Mouse (Mus musculus): ENCODE measurements at regions not wholly inside any gene's neighbourhood (a gene's known extent, or its start where the extent isn't known, plus 50 kb on each side); places are given as distances from the start of the nearest gene placed in this dataset.
A peak's percentile ranks its signal among the peaks of the same experiment; 100 is the strongest.
"Not testable (repeated sequence)": the region's sequence is repeated elsewhere in the genome, so short reads cannot be mapped to it uniquely, and the experiment has no call there.

DNA sequence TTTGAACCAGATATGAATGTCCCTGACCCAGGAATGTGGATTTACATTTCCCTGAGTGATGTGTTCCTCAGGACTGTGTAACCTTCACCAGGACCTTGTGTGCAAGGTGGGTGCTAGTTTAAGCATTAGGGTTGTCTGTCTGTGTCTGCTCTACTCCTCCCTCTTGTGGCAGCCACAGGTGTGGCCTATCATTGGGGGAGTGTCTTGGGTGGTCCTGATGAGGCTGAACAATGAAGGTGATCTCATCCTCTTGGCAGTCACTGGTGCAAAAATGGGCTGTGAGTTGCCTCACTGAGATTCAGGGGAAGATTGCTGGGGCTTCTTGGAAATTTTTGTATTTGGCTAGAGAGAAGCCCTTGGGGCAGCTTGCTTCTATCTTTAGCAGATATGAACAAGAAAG lies 179.4 kb upstream of the Ube2e1 start:
- DNase-seq (ENCODE audit: low spot score in 2 of 2), result peak in 1 of 2 experiments; percentile 24

DNA sequence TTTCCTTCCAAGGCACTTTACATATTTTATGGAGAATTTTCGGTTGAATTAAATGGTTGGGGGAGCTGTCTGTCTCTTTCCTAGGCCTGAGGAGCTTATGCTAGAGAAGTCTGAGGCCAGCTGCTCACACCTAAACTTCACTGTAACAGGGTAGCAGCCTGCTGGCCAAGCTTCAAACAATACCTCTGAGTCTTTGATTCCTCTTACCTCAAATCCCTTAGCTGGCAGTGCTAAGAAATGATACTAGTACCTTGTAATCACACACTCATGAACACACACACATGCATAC lies 176.6 kb upstream of the Ube2e1 start:
- no peak for DNase-seq (ENCODE audit: low spot score in 2 of 2)

GRCm38 (mm10) chr14:18507582-18508358 lies 176.1 kb upstream of the Ube2e1 start:
- DNase-seq (ENCODE audit: low spot score in 2 of 2), result no peak

GRCm38 (mm10) chr14:18506168-18506567 lies 174.5 kb upstream of the Ube2e1 start:
- DNase-seq (ENCODE audit: low spot score in 2 of 2), result no peak

- peak in 1 of 2 experiments; percentile 21 for DNase-seq (ENCODE audit: low spot score in 2 of 2)
These were observed 168.7 kb upstream of the Ube2e1 start for GRCm38 (mm10) chr14:18500249-18500832.

DNA sequence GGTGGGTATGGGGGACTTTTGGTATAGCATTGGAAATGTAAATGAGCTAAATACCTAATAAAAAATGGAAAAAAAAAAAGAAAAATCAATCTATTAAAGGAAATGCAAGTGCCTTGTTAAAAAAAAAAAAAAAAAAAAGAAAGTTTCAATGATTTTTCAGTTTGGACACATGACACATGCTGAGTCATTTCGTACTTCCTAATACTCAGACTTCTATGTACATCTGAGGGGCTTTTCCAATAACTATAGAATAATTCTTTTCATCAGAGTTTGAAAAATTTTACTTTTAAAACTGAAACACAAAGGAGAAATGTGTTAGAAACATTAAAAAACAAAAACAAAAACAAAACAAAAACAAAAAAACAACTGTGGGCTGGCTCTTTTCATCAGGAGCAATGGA lies 162.4 kb upstream of the Ube2e1 start:
- DNase-seq (ENCODE audit: low spot score in 2 of 2), result no peak

DNA sequence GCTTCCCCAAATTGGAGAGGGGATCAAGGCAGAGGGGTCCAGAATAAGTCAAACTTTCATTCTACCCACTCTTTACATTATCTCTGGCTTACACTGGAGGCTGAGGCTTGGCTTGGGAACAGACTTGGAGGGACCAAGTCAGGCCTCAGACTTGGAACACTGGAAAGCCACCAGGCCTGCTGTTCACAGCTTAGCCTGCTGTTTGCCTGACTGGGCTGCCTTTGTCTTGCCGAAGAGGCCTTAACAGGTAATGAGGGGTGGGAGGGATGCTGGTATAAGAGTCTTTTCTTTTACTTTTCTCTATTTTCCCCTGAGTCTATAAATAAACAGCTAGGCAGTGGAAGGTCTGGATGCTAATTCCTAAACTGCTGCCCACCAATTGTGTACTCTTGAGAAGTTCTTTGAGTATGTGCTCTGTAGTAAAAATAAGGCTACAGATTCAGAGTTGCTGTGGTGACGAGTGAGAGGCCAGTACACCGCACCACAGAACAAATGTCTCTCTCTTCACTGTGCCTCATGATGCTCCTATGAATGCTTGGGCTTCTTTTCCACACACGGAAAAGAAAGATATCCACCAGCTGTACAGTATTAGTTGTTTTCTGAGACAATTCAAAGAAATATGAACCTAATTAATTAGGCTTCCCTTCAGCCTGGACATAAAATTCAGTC lies 154.6 kb upstream of the Ube2e1 start:
- DNase-seq (ENCODE audit: low spot score in 2 of 2), result no peak

GRCm38 (mm10) chr14:18485526-18485925 lies 153.9 kb upstream of the Ube2e1 start:
- no peak for DNase-seq (ENCODE audit: low spot score in 2 of 2)

- DNase-seq (ENCODE audit: low spot score in 2 of 2), result no peak
These were observed 145.2 kb upstream of the Ube2e1 start for GRCm38 (mm10) chr14:18476795-18477320.

DNA sequence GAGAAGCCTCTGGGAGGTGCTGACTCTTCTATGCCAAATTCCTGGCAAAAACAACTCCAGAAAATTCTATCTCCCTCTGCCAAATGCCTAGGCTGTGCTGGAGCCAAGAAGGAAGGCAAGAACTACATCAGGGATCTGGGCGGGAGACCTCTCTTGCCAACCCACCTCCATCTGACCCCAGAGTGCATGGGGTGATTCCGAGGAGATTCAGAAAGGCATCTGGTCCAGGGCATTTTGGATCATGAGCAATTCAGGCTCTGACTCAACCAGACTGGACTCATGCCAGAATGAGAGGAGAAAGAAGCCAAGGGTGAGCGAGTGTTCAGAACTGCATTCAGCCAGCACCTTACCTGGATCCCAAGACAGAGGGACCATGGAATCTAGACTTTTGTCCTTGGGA lies 137.0 kb upstream of the Ube2e1 start:
- DNase-seq (ENCODE audit: low spot score in 2 of 2), result peak in 1 of 2 experiments; percentile 20

- not testable (repeated sequence) for DNase-seq (ENCODE audit: low spot score in 2 of 2)
These were observed 135.2 kb upstream of the Ube2e1 start for GRCm38 (mm10) chr14:18466864-18467263.

GRCm38 (mm10) chr14:18464199-18464598 lies 132.5 kb upstream of the Ube2e1 start:
- peak in 1 of 2 experiments; percentile 25 for DNase-seq (ENCODE audit: low spot score in 2 of 2)

DNA sequence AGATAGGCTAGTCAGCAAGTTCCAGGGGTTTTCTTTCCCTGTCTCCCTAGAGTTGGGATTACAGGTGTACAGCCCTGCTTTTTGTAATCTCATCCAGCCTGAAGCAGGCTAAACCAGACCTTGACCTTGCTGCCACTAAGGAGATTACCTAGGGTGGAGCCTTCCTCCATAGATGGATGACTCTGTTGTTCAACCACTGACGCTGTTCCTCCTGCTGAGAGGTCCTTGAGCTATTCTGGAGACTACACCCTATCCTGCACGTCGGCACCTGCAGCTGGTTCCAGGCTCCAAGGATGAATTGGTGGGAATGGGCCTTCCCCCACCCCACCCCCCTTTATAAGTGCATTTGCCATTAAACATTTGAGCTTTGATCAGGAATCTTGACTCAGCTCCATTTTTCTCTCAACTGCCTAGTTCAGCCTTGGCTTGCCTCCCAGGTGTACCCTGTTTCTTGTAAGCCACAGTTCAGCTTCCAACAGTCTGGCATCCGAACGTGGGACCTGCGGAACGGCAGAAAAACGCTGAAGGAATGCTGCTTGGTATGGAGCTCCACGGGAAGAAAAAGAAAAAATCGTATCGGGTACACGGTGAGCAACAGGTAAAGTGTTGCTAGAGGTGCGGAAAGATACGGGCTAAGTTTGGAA lies 131.7 kb upstream of the Ube2e1 start:
- DNase-seq (ENCODE audit: low spot score in 2 of 2), result no peak

DNA sequence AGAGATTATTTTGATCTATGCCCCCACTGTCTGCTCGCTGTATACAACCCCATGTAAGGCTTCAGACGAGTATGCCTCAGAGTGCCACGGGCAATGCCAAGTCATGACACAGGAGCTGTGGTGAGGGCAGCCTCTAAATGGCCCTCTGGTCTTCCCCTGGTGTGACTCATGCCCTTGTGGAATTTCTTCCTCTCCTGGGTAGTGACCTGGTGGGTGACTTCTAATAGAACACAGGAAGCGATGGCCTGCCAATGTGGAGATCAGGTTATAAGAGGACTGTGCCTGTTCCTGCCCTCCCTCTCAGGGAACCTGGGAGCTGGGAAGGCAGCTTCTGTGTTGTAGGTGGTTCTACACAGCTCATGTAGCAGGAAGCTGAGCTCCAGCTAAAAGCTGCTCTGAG lies 130.7 kb upstream of the Ube2e1 start:
- DNase-seq (ENCODE audit: low spot score in 2 of 2), result no peak

DNA sequence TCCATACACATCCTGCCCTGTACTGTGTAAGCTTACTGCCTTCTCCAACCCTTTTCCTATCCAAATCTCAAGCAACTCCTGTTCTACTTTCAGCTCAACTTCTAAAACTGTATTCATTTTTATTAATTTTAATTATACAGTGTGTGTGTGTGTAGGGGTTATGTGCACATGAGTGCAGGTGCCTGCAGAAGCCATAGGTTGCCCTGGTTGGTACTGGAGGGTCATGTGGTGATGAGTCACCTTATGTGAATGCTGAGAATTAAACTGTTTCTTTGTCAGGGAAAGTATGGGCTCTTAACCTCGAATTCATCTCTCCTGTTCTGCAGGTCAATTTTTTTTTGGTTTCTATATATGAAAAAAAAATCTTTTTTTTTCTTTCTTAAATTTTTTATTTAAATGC lies 117.0 kb upstream of the Ube2e1 start:
- no peak for DNase-seq (ENCODE audit: low spot score in 2 of 2)

DNA sequence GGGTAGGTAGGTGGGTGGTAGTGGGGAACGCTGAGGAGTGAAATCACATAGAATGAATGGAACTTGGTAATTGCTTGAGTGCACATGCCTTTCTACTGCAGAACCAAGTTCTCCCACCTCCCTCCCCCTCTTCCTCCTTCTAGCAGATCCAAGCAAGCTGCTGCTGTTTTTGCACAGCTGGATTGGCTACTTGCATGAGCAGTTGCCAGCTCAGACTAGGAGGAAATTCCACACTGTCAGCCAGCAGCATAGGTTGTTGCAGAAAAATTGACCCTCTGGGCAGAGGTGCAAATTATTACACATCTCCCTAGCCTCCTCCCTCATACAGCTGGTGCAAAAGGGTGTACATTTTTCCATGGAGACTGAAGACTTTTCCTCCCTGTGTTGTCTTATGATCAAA lies 112.8 kb upstream of the Ube2e1 start:
- no peak for DNase-seq (ENCODE audit: low spot score in 2 of 2)

GRCm38 (mm10) chr14:18428968-18429367 lies 97.3 kb upstream of the Ube2e1 start:
- DNase-seq (ENCODE audit: low spot score in 2 of 2), result not testable (repeated sequence)

- no peak for DNase-seq (ENCODE audit: low spot score in 2 of 2)
These were observed 94.2 kb upstream of the Ube2e1 start for GRCm38 (mm10) chr14:18425887-18426286.

GRCm38 (mm10) chr14:18416839-18417238 lies 85.2 kb upstream of the Ube2e1 start:
- DNase-seq (ENCODE audit: low spot score in 2 of 2), result no peak

DNA sequence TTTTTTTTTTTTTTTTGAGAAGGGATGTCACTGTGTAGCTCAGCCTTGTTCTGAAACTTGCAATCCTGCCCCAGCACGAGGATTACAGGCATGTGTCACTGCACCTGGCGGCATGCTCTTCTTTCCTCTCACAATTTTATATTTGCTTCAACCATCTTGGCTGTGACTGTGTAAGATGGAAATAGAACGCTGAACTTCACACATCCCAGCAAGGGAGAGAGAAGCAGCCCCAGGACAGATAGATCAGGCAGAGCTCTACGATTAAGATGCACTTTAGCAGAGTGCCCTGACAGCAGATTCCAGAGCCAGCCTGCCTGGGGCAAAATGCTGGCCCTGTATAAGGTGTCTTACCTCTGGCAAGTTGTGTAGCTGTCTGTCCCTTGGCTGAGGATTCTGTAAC lies 84.7 kb upstream of the Ube2e1 start:
- DNase-seq (ENCODE audit: low spot score in 2 of 2), result no peak

DNA sequence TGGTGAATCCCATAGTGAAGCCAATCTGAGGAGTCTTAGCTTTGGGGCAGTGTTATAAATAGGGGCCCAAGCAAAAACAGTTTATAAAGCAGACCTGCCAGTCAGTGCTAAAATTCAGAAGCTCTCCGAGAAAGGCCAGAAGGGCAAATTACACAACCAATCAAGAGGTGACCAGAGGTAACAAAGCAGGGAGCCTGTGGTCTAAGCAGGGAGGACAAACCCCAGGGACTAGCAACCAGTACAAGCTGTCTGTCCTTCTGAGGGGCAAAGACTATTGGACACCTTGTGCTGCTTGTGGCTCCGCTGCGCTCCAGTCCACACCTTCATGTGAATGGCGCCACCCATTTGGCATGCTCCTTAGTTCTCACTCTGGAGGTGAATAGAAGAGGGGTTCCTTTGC lies 67.3 kb upstream of the Ube2e1 start:
- DNase-seq (ENCODE audit: low spot score in 2 of 2), result no peak

- no peak for DNase-seq (ENCODE audit: low spot score in 2 of 2)
These were observed 64.6 kb upstream of the Ube2e1 start for GRCm38 (mm10) chr14:18396206-18396764.

All from cerebellum, postnatal 4 days (tissue).